Mouse (Mus musculus) lung, adult 2 months (tissue): ENCODE data around the gene Pkd1l1. TPM values are rescaled to one million over a fixed set of nuclear protein-coding genes. Genes with fewer than 3 reads are reported as not detected.

Experiments
- DNase-seq: peaks from one replicate; pipeline ENCODE4 v3.0.0; 2022
- H3K4me1 ChIP-seq: fragments of 200-500 bp; 2 replicates; pipeline ENCODE4 v1.6.1; 2011; ENCODE audit warnings: low read length; ENCODE audit not compliant: control insufficient read depth, insufficient read depth
- H3K4me3 ChIP-seq: fragments of 200-500 bp; replicated peaks from 2 replicates; pipeline ENCODE3; 2011; ENCODE audit warnings: low read depth, mild to moderate bottlenecking, control low read depth, low read length; ENCODE audit errors: extremely low read depth
- CTCF ChIP-seq: fragments of 200-500 bp; IDR thresholded peaks from 2 replicates; pipeline ENCODE4 v1.5.1; 2011; ENCODE audit warnings: mild to moderate bottlenecking, low read length, control low read depth; ENCODE audit not compliant: insufficient read depth
- POLR2A ChIP-seq: fragments of 200-500 bp; IDR thresholded peaks from 2 replicates; pipeline ENCODE4 v1.6.1; 2011; ENCODE audit warnings: low read depth, mild to moderate bottlenecking, control low read depth, low read length, borderline replicate concordance; ENCODE audit errors: extremely low read depth
- WGBS: fragments of 180-500 bp; shearing (Covaris S2); methylation state at CpG from one replicate; pipeline ENCODE4 v1.1.7; 2018; 5-methylcytosine and 5-hydroxymethylcytosine counted together
- polyA plus RNA-seq: library from polyadenylated mRNA; depleted of rRNA; stranded (reverse); fragments of >200 nt; gene quantifications from 2 replicates; pipeline ENCODE4 v1.2.3, GENCODE M21; 2012; rRNA removed

Pkd1l1 gene
- polyA plus RNA-seq, 1 experiment = 0.08 TPM

- no peak for DNase-seq
- TF ChIP-seq POLR2A (no peak), CTCF (no peak)
- no peaks in the 10 kb centered on the region for H3K4me1 ChIP-seq
- 57% methylated on average over 10 of the region's 10 CpGs for WGBS
- H3K4me3 ChIP-seq = no peak overlapping the region
Observed at GRCm38 (mm10) chr11:8781308-8782140, 191.5 kb downstream of the Pkd1l1 start.

GRCm38 (mm10) chr11:8779427-8779826, 193.6 kb downstream of the Pkd1l1 start:
- H3K4me3 ChIP-seq = no peak overlapping the region
- no peak for TF ChIP-seq POLR2A
- no peak for TF ChIP-seq CTCF
- H3K4me1 ChIP-seq = no peaks in the 10 kb centered on the region
- 69% methylated on average over 3 of the region's 3 CpGs for WGBS
- DNase-seq = no peak

Other genes starting within 250 kb of the Pkd1l1 start
- 9.1 and 11.5 TPM in 2 replicates for gene Hus1, start 37.9 kb upstream of the Pkd1l1 start, polyA plus RNA-seq
- 4.4 and 6.4 TPM in 2 replicates for gene Gm11992, start 75.3 kb upstream of the Pkd1l1 start, polyA plus RNA-seq
- gene Sun3, start 75.7 kb upstream of the Pkd1l1 start, polyA plus RNA-seq = 0.13 TPM in 1 of 2 replicates, not detected in the other
- gene Upp1, start 144.8 kb upstream of the Pkd1l1 start, polyA plus RNA-seq = 25.6 and 30.4 TPM in 2 replicates
- 0.02 TPM in 2 replicates for gene Abca13, start 218.7 kb upstream of the Pkd1l1 start, polyA plus RNA-seq